Mouse (Mus musculus) c-Kit-positive CD71-negative TER-119-negative erythroid progenitor cells, embryonic 14.5 days (primary cell): ENCODE data around the gene St3gal3.

Experiments used
- DNase-seq: peaks from one replicate; pipeline ENCODE4 v3.0.0-alpha.2; 2013; ENCODE audit warnings: low read depth

Gene St3gal3

DNA sequence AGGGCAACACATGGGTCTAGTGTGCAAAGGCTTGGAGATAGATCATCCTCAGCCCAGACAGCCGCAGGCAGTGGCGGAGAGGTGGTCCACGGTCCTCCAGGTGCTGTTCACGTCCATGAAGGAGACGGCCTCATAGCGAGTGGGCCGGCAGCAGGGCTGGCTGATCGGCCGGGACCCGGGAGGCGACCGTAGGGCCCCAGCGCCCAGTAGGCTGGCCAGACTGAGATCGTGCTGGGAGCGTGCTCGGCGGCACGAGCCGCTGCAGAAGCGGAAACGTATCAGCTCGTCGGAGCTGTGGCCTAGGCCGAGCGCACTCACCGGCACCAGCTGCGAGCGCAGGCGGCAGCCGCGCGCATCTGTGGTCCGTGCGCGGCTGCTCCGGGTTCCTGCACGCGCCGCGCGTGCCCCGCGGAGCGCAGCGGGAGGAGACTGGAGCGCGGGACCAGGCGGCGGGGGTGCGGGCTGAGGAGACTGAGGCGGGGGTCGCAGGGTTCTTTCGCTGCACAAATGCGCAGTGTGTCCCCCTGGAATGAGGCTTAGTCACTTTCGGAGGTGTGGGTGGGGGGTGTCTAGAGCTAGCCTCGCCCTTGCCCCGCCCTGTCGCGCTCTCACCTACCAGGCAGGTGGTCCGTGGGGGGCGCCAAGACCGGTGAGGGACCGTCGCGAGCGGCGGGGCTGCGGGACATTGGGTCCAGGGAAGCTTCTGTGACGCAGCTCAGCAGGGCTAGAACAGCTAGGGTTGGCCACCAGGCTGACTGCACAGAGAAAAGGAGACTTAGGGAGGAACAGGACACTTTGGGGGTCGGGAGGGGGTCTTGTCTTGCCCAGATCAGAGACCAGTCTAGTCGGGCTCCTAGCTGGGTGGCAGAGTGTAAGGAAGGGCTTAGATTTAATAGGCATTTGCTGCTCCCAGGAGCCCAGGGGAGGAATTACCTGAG is 207.9 kb downstream of the St3gal3 start:
- DNase-seq = no peak

GRCm38 (mm10) chr4:117924916-117925315 is 209.8 kb downstream of the St3gal3 start:
- DNase-seq = no peak

- DNase-seq = no peak
These were observed 211.3 kb downstream of the St3gal3 start for GRCm38 (mm10) chr4:117923450-117923849.

DNA sequence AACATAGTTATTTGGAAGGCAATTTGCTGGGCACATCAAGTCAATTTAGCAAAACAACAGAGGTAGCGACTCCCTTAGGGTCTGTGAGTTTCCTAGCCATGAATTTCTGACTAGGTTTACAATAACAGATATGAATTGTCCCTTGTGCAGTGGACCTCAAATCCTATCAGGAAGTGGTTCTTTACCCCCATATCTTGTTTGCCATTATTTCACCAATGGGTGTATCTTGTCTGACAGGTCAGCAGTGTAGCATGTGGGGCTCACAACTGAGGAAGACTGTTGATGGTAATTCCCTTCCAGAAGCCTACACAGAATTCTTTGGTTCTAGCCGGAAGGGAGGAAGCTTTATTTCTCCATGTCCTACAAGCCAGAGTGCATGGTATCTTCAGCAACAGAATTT is 213.4 kb downstream of the St3gal3 start:
- DNase-seq = no peak

DNA sequence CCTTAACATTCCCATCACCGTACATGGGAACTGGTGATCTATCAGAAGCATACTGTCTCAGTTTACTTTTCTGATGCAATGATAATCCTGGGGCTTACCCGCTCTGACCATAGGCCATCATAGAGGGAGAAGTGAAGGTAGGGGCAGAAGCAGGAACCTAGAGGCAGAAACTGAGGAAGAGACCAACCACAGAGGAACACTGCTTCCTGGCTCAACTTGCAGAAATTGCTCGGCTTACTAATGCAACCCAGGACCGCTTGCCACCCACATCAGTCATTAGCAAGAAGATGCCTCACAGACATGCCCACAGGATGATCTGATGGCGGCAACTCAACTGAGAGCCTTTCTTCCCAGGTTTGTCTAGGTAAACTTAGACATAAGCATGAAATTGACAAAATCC is 216.0 kb downstream of the St3gal3 start:
- no peak for DNase-seq

GRCm38 (mm10) chr4:117918261-117918660 is 216.5 kb downstream of the St3gal3 start:
- no peak for DNase-seq

- no peak for DNase-seq
These were observed 216.9 kb downstream of the St3gal3 start for GRCm38 (mm10) chr4:117917847-117918246.

GRCm38 (mm10) chr4:117917402-117917801 is 217.3 kb downstream of the St3gal3 start:
- DNase-seq = no peak

- DNase-seq = no peak
These were observed 218.3 kb downstream of the St3gal3 start for GRCm38 (mm10) chr4:117916386-117916785.

DNA sequence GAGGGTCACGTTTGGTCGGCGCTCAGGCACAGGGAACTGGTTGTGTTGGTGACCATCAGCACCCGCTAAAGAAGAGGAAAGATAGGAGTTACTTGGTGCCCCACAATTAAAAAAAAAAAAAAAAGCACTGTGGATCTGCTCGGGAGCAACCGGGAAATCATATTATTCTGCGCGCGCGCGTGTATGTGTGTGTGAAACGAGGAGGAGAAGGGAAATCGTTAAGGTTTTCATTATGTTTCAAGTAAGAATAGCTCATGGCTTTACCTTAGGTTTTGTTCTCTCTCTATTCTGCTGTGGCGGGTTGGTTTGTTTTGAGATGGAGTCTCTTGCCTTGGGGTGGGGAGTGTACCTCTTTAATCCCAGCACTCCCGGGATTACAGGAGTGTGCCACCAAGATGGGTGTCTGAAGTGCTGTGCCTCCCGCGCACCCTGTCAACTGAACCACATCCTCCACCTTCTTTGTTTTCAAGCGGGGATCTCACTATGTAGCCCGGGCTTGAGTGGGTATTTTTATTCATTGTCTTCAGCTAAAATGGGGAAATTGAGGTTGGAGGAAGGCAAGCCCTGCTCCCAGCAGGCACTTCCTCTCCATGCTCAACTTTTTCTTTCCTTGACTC is 219.1 kb downstream of the St3gal3 start:
- DNase-seq = no peak

GRCm38 (mm10) chr4:117914591-117915442 is 219.9 kb downstream of the St3gal3 start, which contains the start of gene Ipo13:
Gene Ipo13, minus strand, starts transcription at chr4:117914999.
- peak; percentile 90 for DNase-seq

DNA sequence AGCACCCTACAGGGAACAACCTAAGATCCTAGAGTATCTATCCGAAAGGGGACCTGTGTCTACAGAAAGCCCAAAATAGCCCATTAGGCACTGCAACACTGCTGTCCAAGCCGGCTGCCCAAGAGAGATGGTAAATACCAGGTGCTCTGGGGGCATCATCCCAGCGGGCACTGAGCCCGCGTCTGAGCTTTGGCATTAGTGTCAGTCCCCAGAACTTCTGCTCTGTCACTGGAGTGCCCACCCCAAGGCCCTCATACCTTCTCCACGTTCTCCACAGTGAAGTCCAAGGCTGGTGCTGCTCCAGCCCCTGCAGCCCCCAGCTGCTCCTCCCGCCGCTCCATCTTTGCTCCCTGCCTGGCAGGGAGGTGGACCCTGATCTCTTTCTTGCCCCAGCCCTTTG is 220.7 kb downstream of the St3gal3 start:
- no peak for DNase-seq

DNA sequence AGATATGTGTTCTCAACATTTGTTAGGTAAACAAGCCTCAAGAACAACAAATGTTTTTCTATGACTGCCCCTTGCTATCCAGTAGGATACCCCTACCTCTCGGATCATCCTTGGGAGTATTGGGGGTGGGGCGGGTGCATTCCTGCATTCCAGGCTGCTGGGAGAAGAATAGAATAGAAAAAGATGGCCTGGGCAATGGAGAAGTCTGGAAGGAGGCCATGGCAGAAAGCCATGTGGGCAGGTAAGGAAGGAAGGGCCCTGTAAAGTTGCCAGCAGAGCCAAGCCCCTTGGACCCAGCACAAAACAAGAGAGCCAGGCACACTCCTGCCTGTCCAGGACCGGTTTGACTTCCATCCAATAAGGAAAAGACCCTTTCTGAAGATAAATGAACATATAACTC is 221.3 kb downstream of the St3gal3 start:
- no peak for DNase-seq

GRCm38 (mm10) chr4:117912685-117913273 is 221.9 kb downstream of the St3gal3 start:
- DNase-seq = no peak

DNA sequence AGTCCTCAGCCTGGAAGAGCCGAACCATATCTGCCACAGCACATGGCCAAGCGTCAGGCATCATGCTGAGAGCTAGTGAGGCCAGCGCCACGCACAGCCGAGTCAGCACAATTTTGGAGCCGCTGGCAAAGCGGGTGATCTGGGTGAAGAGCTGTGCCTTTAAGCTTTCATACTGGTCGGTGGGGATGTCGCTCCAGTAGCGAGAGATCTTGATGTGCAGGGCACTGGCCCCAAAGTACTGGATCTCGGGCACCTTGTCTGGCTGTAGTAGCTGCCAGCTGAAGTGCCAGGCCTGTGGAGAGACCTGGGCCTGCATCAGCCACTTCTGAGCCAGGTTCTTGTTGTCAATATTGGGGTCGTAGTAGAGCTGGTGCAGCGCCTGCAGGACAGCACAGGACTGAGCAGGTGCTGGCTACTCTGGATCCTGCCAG is 222.6 kb downstream of the St3gal3 start:
- DNase-seq = no peak

DNA sequence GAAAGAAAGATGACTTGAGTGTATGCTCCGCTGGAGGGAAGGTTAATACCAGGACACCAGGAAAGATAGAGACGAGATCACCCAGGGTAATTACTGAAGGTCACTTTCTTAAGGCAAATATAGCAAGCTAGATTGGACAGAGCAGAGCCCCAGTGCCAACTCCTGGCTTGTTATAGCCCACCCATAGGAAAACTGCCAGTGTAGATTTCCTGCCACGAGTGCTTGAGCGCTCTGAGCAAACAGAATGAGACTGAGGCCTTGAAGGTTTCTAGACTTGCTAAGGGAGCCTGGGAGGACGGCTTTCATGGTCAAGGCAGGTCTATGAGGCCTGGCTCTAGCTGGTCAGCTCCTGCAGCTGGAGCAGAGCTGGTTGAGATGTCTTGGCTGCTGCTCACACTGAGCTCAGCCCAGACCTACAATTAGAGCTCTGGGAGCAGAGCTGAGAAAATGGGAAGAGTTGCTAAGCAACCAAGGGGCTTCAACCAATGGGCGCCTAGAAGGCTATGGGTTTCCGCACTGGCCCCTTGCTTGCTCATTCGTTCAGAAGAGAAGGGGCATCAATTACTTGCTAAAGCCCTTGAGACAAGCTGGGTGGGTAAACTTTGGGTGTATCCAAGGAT is 225.8 kb downstream of the St3gal3 start:
- DNase-seq = no peak

DNA sequence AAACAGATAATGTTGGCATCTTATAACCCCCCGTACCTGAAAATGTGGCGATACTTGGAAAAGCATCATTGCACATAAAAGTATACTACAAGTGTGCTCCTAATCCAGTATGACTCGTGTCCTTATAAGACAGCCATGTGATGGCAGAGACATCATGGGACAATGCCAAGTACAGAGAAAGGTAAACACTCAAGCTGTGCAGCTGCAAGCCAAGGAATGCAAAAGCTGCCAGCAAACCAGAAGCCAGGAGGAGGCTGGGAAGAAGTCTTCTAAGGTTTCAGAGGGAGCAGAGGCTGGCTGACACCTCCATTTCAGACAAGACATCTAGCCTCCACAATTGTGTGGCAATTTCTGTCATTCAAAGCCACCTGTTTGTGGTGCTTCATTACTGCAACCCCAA is 228.5 kb downstream of the St3gal3 start:
- no peak for DNase-seq

DNA sequence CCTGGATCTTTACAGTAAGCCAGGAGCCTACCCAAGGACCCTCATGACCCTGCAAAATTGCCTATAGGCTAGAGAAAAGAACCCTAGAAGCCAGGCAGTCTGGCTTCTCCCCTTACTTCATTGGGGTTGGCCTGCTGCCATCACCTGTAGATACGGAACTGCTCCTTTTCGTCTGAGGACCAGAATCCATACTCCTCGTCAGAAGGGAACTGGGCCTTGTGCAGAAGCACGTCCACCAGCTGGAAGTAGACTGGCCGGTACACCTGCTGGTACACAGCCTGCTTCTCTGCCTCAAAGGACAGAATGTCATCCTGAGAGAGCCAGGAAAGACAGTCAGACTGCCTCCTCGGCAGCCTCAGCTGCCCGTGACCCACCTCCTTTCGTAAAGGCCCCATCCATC is 230.0 kb downstream of the St3gal3 start:
- DNase-seq = no peak

DNA sequence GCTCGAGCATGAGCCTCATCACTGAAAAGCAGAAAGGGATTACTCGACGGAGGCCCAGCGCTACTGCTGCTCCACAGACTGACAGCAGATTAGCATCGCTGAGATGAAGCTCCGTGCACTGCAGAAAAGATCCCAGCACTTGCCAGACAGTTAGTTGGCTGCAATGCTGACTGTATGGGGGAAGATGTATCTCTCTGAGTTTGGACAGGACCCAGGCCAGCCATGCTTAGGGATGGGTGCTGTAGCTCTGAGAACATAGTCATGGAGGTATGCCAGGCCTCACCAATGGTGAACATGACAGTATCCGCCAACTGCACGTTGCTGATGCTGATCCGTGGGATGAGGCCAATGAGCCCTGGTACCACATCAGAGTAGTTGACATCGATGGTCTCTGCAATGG is 230.6 kb downstream of the St3gal3 start:
- no peak for DNase-seq

GRCm38 (mm10) chr4:117898111-117898510 is 236.6 kb downstream of the St3gal3 start:
- no peak for DNase-seq

DNA sequence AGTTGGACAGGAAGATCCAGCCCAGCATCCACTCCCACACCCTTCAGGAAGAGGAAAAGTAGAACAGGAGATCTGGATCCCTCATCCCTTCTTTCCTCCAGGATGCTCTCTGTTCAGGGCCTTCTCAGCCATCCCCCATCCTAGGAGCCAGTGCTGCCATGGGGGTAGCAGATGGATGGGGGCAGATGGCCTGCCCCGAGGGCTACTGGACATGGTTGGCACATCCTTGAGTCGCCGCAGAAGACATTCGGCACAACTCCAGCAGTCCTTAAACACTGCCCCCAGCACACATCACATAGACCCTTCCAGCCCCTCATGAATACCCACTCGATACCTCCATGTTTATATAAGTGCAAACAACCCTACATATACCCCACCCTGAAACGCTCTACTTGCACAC is 238.7 kb downstream of the St3gal3 start:
- DNase-seq = no peak

DNA sequence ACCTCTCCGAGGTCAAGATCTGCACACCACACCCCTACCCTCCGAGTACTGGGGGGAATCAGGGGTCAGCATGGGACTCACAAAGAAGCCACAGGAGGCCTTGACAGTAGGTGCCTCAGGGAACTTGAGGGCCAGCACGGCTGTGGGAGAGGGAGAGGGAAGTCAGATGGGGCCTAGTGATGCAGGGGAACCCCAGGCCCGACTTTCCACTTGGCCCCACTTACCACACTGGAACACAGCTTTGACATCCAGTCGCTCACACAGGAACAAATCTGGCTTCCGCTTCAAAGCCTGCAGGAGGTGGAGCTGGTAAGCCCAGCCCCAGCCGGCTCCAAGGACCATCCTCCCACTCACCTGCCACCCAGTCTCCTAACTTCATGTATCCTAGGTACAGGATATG is 239.4 kb downstream of the St3gal3 start:
- no peak for DNase-seq
